18 mouse cellular contexts compared by ENCODE assay signal in genomic region chr2:163946221-163946620, GRCm38 (mm10). TPM values are rescaled to one million over a fixed set of nuclear protein-coding genes. Genes with fewer than 3 reads are reported as not detected.
A peak's percentile ranks its signal among the peaks of the same experiment; 100 is the strongest.
DNase-seq lines count a peak whose midpoint lies in the region; ATAC-seq and TF ChIP-seq lines count a peak whose summit lies in the region.
"Had no signal": no experiment of that assay in that cellular context is flagged by ENCODE, and none has a peak within 500 bp of the region (broad histone marks: within the 10 kb centered on the region; RNA-seq: fewer than 3 reads in every experiment).

No protein-coding gene starts in this region.

- no peak for TF ChIP-seq EP300 in lung, postnatal 0 days (IDR thresholded peaks at IDR 0.05)

- peak; percentile 49 for ATAC-seq in lung, postnatal 0 days
- no peak for ATAC-seq in hindbrain, embryonic 16.5 days
- ATAC-seq: forebrain, embryonic 15.5 days had no signal

- H3K27me3 ChIP-seq in lung, postnatal 0 days (replicated peaks; ENCODE audit: insufficient read depth, low read length): no peaks in the 10 kb centered on the region
- H3K27me3 ChIP-seq in hindbrain, embryonic 16.5 days (replicated peaks; ENCODE audit: control insufficient read depth, insufficient read depth, low read length): no peaks in the 10 kb centered on the region
- H3K27me3 ChIP-seq: forebrain, embryonic 15.5 days; hindbrain, embryonic 15.5 days; liver, embryonic 15.5 days had no signal

- peak; percentile 14 for DNase-seq in gastrocnemius, postnatal 14 days
- DNase-seq in gastrocnemius, adult 18-20 months (ENCODE audit: low spot score): no peak
- peak; percentile 37 for DNase-seq in lung, postnatal 0 days (ENCODE audit: low spot score)
- DNase-seq in lung, postnatal 25 days (ENCODE audit: low spot score): no peak
- peak; percentile 38 for DNase-seq in MN1 (ENCODE audit: low spot score)
- peak; percentile 34 for DNase-seq in heart, postnatal 4 days
- no peak for DNase-seq in left cerebral cortex, postnatal 36 days (ENCODE audit: low spot score in 2 of 2)
- DNase-seq: B cell, adult 2 months; cerebellum, adult 11 months; kidney, adult 8-10 months; thymus, adult 18-20 months had no signal

- no peaks in the 10 kb centered on the region for H3K4me1 ChIP-seq in lung, postnatal 0 days (ENCODE audit: insufficient read depth, low read depth, low read length)
- no peaks in the 10 kb centered on the region for H3K4me1 ChIP-seq in hindbrain, embryonic 16.5 days (ENCODE audit: control insufficient read depth, insufficient read depth, low read depth, low read length)
- H3K4me1 ChIP-seq: forebrain, embryonic 15.5 days; hindbrain, embryonic 15.5 days; liver, embryonic 15.5 days; midbrain, embryonic 10.5 days had no signal

- intact Hi-C loops in gastrocnemius, postnatal 14 days (cut with DNase I; ENCODE audit: low total_unique reads): no loop called here
- intact Hi-C loops in left cerebral cortex, postnatal 36 days (cut with DNase I): no loop called here

- H3K4me2 ChIP-seq in lung, postnatal 0 days (replicated peaks; ENCODE audit: low read depth, low read length): no peak overlapping the region
- H3K4me2 ChIP-seq in hindbrain, embryonic 16.5 days (ENCODE audit: low read length): no peak overlapping the region
- H3K4me2 ChIP-seq: forebrain, embryonic 15.5 days; hindbrain, embryonic 15.5 days; liver, embryonic 15.5 days had no signal

- WGBS in lung, postnatal 0 days: 60% methylated on average over 15 of the region's 15 CpGs
- 68% methylated on average over 15 of the region's 15 CpGs for WGBS in hindbrain, embryonic 16.5 days

- no peak overlapping the region for H3K4me3 ChIP-seq in lung, postnatal 0 days (ENCODE audit: low read depth, low read length)
- H3K4me3 ChIP-seq in hindbrain, embryonic 16.5 days (ENCODE audit: low read length): no peak overlapping the region
- H3K4me3 ChIP-seq: forebrain, embryonic 15.5 days; hindbrain, embryonic 15.5 days; liver, embryonic 15.5 days; midbrain, embryonic 10.5 days had no signal

- H3K36me3 ChIP-seq in lung, postnatal 0 days (ENCODE audit: insufficient read depth, low read length): no peaks in the 10 kb centered on the region
- no peaks in the 10 kb centered on the region for H3K36me3 ChIP-seq in hindbrain, embryonic 16.5 days (ENCODE audit: control insufficient read depth, insufficient read depth, low read length)
- H3K36me3 ChIP-seq: forebrain, embryonic 15.5 days; hindbrain, embryonic 15.5 days; liver, embryonic 15.5 days; midbrain, embryonic 10.5 days had no signal

- H3K9ac ChIP-seq in lung, postnatal 0 days (replicated peaks; ENCODE audit: low read depth): no peak overlapping the region
- H3K9ac ChIP-seq in hindbrain, embryonic 16.5 days (ENCODE audit: low read depth, low read length): no peak overlapping the region
- H3K9ac ChIP-seq: forebrain, embryonic 15.5 days; hindbrain, embryonic 15.5 days; liver, embryonic 15.5 days had no signal

- no peak for TF ChIP-seq CTCF in lung, postnatal 0 days (IDR thresholded peaks at IDR 0.05)

- no peak overlapping the region for H3K27ac ChIP-seq in lung, postnatal 0 days (ENCODE audit: low read length)
- no peak overlapping the region for H3K27ac ChIP-seq in hindbrain, embryonic 16.5 days (ENCODE audit: low read depth, low read length)
- H3K27ac ChIP-seq: forebrain, embryonic 15.5 days; hindbrain, embryonic 15.5 days; liver, embryonic 15.5 days; midbrain, embryonic 10.5 days had no signal

- H3K9me3 ChIP-seq in lung, postnatal 0 days (ENCODE audit: low read length): no peaks in the 10 kb centered on the region
- H3K9me3 ChIP-seq in hindbrain, embryonic 16.5 days (ENCODE audit: control insufficient read depth, low read length): no peaks in the 10 kb centered on the region
- H3K9me3 ChIP-seq: forebrain, embryonic 15.5 days; hindbrain, embryonic 15.5 days; liver, embryonic 15.5 days; midbrain, embryonic 10.5 days had no signal

RNA-seq across cellular contexts. Expression of gene Rims4, which starts 27.7 kb away (rescaled TPM):
- total RNA-seq in gastrocnemius, postnatal 14 days (2021): under 1 TPM; 0.60 to 0.62 TPM
- total RNA-seq in gastrocnemius, adult 18-20 months (2021): 1 to 10 TPM; 1.4 to 3.2 TPM
- 0.06 and 0.13 TPM in 2 replicates for polyA plus RNA-seq in lung, postnatal 0 days (2015; fragmentation: Nextera tagmentation; extraction: Ambion mirVana)
- under 1 TPM; 0.45 to 0.63 TPM for total RNA-seq in heart, postnatal 4 days (2021)
- polyA plus RNA-seq in hindbrain, embryonic 16.5 days (2015; fragmentation: Nextera tagmentation; extraction: Ambion mirVana): 7.9 and 16.6 TPM in 2 replicates
- 10 to 100 TPM; 86.6 to 94.5 TPM for total RNA-seq in left cerebral cortex, postnatal 36 days (2021)
- total RNA-seq: granulocyte monocyte progenitor cell, adult 5-6 weeks; MEL had no signal

RNA-seq across cellular contexts. Expression of gene Ywhab, which starts 48.5 kb away (rescaled TPM):
- 10 to 100 TPM; 52.4 to 59.3 TPM for total RNA-seq in gastrocnemius, postnatal 14 days (2021)
- 10 to 100 TPM; 39.3 to 42.4 TPM for total RNA-seq in gastrocnemius, adult 18-20 months (2021)
- 263 and 295 TPM in 2 replicates for polyA plus RNA-seq in lung, postnatal 0 days (2015; fragmentation: Nextera tagmentation; extraction: Ambion mirVana)
- 100 to 1,000 TPM; 153 to 157 TPM for total RNA-seq in heart, postnatal 4 days (2021)
- 507 and 529 TPM in 2 replicates for polyA plus RNA-seq in hindbrain, embryonic 16.5 days (2015; fragmentation: Nextera tagmentation; extraction: Ambion mirVana)
- total RNA-seq in left cerebral cortex, postnatal 36 days (2021): 100 to 1,000 TPM; 422 to 471 TPM

Comparison
In these comparisons a context has a peak if more than half of its experiments do, and no peak if none do; other contexts are left out.
1. DNase-seq: peak in gastrocnemius, postnatal 14 days (single experiment), lung, postnatal 0 days (single experiment), MN1 (single experiment) and heart, postnatal 4 days (single experiment); none in gastrocnemius, adult 18-20 months (single experiment), lung, postnatal 25 days (single experiment) and left cerebral cortex, postnatal 36 days (0 of 2).
2. RNA of gene Rims4, which starts 27.7 kb away (total RNA-seq): 86.6 to 94.5 TPM in left cerebral cortex, postnatal 36 days; 1.4 to 3.2 TPM in gastrocnemius, adult 18-20 months, 0.45 to 0.63 TPM in heart, postnatal 4 days and 0.60 to 0.62 TPM in gastrocnemius, postnatal 14 days; every median in the first group is over 10 times any median in the second.